Mouse (Mus musculus) gastrocnemius, postnatal 10 days (tissue): ENCODE results near the gene Thada. TPM values are rescaled to one million over a fixed set of nuclear protein-coding genes. Genes with fewer than 3 reads are reported as not detected.

Experiments
- DNase-seq: peaks from one replicate; pipeline ENCODE4 v3.0.0; 2021; ENCODE audit warnings: mixed read lengths
- total RNA-seq, 2 experiments: library from RNA; stranded (reverse); gene quantifications; 2 replicates each; pipeline ENCODE4 v1.2.3; 2021

The Thada gene
- total RNA-seq, 2 experiments from 2014 or later, result 5.9 to 8.4 TPM

DNA sequence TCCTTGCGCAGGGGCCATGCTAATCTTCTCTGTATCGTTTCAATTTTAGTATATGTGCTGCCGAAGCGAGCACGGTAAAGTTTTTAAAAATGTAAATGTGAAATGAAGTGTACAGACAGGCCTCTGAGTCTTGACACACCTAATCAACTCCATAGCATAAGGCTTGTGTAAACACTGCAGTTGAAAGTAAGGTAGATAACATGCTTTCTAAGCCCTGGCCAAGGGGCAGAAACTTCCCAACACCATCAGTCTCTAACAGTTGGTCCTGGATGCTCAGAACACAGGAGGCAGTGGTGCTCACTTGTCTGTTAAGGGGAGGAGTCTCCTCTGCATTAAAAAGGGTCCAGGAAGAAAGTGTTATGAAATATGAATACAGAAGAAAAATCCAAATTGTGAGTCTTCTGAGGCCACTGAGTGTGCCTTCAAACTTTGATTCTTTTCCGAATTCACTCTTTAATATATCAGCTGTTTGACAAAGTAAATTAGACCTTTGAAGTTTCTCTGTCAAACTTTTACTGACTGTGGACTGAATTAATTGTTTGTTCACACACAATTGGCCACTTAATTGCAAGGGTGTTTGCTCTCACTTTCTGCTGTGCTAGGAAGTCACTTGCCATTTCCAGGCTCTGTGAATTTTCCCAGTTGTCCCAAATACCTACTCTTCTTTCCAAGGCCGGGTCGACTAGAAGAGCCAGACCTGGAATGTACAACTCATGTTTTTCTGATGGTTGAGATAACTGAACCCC lies 178.2 kb downstream of the Thada start:
- DNase-seq, result no peak

DNA sequence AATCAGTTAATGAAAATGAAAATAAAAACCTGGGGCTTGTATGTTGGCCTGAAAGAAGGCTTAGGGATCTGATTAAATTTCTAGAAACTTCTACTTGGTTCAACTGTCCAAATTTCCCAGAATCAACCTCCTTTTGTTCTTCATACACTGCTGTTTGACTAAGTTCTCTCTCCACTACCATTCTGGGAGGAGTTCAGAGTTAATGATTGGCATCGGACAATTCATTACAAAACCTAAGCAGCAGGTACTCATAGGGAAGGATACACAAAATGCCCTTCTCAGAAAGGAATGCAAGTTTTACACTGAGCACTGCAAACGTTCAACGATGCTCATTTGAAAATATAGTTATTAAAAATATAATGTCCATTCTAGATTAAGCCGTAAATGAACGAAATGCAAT lies 179.5 kb downstream of the Thada start:
- no peak for DNase-seq

DNA sequence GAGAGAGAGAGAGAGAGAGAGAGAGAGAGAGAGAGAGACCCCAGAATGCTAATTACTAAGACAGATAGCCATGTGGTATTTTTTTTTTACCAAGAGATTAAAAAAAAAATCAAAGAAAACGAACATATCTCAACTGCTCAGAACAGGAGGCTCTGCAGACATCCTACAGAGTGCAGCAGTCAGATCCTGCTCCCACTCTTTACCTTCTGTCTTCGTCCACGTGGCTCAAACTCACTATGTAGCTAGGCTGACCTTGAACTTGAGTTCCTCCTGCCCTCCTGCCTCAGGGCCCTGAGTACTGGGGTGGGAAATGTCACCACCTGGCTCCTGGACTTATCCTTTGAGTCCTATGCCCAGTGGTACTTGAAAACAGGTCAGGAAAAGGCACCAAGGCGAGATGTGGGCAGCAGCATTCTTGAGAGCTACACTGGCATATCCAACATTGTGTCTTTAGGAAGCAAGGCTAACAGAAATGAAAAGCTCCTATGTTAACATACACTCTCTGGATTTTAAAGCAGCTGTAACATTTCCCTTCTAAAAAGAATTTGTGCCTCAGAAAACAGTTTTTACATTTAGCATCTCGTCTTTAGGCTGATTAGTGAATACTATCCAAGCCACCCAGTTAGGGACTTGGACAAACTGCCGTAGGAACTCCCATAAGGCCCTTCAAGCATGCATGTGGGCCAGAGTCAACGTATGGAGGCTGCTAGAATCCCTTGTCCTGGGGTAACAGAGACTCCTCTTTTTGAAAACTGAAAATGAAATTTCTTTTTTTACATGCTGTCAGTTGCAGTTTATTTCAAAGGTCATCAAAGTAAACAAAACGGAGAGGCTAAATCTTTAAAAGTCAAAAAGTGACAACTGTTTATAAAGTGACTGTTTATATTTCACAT lies 183.4 kb downstream of the Thada start:
- DNase-seq, result no peak

DNA sequence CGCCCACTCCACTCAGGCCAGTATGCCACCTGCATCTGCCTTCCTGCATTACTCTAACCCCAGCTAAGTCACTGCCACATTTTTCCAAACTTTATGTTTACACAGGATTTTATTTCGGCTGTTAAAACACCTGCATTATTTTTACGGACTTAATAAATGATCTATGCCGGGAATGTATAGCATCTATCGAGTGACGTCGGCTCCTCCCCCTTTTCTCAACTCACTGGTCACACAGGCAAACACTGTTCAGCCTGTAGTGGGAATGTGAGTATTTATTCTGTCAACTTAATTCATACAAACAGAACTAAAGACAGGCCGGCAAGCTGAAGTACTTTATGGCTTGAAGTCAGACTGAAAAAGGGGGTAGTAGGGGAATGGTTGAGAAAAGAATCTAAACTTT lies 187.0 kb downstream of the Thada start:
- no peak for DNase-seq

DNA sequence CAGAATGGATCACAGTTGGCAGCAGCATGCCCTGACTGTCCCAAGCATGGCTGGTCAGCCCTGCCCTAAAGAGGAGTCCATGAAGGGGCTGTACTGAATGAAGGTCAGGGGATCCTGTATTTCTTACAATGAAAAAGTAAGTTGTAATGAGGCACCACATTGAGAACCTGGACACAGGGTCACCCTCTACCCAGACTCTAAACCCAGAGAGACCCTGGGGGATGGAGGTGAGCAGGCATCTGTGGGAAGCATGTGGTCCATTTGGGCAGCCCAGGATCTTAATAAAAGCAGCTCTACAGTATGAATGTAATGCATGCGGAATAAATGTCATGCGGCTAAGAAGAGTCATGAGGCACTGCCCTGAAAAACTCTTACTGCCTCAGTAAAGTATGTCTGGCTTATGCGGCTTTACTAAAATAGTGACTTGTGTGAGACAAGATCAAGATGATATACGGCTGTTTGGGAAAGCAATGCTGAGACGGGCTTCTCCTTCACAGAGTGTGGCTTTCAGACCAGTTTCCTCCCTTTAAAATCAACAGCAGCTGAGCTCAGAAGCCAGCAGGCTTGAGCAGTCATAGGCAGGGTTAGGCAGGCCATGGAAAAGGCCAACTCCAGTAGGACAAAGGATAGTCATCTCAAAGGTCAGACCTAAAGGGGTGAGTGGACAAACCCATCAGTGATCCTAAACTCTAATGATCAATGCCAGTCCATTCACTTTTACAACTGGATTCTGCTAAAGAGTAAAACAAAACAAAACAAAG lies 187.6 kb downstream of the Thada start:
- DNase-seq, result no peak

DNA sequence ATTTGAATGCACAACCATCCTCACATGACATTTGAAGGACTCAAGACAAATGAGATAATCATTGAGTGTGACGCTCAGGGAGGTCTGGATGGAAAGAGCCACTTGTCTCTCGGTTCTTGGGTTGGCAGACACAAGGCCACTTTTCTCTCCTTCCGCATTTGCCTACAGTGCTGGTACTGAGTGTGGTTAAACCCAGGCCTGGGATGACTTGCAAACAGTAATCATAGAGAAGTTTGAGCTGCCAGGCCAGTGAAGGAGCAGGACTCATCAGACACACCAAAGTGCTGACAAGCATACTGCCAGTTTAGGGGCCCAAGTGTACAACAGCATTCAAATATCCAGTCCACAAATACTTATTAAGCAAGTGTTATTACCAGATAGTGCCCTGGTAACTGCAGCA lies 191.0 kb downstream of the Thada start:
- DNase-seq, result no peak

DNA sequence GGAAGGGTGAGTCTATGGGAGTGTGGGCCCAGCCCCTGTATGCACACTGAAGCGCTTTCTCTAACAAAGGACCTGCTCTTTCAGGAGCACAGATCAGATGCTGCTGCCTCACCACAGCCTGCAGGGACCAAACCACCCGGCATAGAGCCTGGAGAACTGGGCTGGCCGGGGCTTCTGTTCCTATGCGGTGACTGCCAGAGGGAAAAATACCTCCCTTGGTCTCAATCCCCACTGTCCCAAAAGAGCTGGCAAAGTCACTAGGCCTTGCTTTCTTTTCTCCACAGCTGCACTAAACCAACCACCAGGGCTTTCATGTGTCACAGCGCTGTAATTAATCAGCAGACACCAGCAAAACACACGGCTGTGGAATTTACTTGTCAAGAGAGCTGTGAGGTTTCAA lies 191.8 kb downstream of the Thada start:
- DNase-seq, result peak; percentile 24

DNA sequence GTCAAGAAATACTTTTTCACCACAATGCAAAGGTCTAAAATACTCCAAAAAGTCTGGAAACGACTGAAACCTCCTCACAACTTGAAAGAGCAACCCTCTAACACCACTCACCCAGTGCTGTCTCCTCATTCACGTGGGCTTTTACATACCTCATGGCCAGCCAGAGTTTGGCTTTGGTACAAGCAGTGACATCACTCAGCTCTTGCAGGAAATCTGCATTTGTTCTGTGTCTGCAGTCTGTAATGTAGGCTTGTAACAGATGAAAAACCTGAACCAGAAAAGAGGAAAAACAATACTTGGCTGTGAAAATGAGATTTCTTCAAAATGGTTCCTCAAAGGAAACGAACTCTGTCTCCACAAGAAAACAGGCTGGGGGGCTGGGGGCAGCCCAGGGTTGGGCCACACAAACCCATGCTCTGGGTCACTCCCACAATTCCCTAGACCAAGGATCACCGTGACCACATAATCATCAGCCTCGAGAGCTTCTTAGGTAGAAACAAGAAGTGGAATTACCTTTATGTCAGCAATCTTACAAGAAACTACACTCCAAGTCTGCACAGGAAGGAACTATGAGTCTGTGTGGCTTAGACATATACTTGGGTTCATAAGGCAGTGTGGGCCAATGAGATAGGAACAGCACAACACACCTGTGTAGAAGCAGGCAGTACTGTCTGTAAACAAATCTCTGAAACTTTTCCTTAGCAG lies 193.3 kb downstream of the Thada start:
- no peak for DNase-seq

DNA sequence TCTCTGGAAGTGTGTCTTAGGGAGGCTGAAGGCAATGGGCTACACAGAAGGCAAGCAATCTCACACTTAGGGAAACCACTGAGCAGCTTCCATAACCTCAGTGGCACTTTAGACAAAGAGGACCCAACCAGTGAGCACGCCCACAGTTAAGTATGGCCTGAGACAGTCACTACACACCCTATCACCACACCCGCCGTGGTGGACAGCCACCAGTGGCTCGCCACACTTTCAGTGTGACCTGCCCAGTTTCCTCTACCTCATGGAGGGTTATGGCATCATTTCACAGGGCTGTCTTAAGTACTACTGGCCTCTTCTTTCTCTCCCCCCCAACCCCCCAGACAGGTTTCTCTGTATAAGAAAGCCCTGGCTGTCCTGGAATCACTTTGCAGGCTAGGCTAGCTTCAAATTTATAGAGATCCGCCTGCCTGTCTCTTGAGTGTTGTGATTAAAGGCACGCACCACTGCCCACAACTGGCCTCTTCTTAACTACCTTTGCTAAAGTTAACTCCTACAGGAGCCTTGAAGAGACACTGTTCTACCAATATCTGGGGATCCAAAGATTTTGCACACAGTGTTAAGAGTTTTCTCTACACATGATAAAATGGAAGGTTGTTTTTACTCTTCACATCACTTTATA lies 194.3 kb downstream of the Thada start:
- no peak for DNase-seq

DNA sequence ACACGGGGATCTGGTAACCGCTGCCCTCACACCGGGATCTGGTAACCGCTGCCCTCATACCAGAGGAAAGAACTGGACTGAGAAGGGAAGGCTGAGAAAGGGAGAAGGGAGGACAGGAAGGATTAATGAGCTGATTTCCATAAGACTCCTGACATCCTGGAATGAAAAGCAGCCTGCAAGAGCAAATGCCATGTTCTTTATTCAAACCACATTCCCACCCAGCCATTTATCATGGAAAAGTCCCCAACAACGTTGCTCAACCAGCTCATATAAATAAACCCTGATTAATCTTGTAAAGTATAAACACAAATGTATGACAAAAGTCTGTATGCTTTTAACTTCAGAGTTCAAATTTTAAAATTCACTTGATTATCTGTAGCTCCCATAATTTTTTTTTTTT lies 196.3 kb downstream of the Thada start:
- no peak for DNase-seq

DNA sequence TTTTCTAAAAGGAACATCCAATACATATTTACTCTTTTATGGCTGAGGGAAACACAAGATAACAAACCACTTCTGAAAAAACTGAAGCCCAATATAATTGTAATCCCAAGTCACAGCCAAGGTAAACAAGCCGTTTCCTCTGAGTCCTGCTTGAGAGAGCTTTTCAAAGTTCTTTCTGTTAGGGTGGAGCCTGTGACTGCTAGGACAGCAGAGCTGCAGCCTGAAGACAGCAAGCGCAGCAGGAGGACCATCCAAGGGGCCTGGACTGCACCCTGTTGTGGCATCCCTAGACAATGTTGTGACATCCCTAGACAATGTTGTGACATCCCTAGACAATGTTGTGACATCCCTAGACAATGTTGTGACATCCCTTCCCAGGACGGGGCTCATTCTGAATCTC lies 197.6 kb downstream of the Thada start:
- no peak for DNase-seq

DNA sequence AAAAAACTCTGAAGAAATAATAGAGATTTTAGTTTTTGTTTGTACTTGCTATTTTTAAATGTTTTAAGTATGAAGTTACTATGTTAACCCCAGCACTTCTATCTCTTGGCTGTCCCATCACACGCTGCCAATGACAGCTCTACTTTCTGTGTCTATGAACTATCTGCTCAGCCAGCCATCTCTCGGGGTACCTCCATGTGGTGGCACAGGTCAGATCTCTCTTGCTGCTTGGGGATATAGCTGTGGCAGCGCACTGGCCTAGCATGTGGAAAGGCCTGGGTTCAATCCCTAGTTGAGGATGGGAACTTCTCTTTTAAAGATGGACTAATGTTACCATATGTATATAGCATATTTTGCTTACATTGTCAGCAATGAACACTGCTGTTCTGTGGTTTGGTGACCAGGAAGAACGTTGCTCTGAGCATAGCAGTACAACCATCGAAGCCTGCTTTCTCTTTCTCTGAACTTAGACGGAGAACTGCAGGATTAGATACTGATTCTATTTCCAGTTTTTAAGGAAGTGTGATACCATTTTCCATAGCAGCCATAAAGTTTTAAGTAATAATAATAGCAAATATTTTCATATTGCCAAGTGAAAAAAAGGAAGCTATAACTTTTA lies 198.4 kb downstream of the Thada start:
- no peak for DNase-seq

DNA sequence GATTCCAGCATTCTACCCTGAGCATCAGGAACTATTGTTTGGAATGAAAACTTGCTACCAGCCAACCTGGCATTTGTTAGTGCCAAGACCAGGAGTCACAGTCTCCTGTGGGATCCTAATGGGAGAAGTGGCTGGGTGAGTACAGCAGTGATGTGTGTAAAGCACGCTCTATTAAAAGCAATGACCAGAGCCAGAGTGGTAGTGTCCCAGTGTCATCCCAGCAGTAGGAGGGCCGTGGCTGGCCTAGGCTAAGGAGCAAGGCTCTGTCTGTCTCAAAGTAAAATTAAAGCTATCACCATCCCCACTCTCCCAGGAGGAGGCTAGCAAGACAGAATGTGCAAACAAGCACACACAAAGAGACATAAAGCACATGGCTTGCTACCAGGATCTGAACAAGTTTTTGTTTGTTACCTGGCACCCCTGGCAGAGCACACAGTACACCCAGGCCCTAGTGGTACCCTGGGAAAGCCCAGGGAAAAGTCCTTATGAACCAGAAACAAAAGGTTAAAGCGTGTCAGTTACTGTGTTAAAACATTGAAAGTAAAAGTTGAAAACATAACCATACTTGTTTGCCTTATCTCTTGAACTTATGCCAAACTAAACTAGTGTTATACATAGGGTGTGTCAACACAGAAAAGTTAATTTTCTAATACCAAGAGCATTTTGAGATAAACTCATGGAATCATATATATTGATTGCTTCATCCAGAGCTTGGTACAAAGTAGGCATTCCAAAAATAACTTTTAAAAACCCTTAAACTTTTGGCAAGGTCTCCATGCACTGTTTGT lies 199.7 kb downstream of the Thada start:
- DNase-seq, result no peak

DNA sequence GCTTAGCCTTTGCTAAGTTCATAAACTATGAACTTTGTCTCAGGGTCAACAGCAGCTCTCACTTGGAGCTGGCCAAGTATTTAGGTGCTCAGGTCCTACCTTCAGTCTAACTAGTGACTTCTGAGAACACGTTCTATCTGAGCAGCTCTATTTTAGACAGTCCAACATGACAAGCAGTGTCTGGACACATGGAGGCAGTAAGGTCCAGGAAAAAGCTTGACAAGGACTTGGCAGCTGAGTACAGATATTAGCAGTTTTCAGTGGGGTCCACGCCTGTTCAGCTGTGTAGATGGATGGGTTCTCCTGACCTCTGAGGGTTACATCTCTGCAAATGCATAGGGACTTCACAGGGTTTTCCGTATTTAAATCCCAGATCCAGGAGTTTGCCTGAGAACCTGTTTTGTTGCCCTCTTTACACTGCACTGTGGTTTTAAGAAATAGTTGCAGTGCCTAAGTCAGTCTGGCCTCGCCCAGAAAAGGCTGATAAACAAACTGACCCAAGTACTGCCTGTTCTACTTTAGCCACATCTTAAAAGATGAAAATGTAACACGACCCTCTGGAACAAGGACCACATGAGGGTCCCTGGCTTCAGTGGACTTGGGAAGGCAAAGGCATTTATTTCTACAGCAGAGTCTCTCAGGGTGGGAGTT lies 200.4 kb downstream of the Thada start:
- no peak for DNase-seq

DNA sequence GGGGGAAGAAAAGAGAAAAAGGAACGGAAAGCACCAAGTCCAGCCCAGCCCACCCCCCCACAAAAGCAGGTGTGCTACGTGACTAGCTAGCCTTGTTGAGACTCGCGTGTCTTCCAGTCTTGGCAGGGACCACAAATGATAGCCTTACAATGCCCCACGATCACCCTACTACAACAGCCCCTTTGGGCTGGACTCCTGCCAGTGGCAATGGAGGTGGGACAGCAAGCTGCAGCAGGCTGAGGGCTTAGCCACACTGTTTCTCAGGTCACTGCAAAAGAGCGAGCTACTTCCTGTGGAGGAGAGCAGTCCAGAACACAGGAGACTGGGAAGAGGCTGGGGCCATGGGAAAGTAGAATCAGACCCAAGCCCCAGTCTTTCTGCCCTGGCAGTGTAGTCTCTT lies 201.7 kb downstream of the Thada start:
- DNase-seq, result no peak

DNA sequence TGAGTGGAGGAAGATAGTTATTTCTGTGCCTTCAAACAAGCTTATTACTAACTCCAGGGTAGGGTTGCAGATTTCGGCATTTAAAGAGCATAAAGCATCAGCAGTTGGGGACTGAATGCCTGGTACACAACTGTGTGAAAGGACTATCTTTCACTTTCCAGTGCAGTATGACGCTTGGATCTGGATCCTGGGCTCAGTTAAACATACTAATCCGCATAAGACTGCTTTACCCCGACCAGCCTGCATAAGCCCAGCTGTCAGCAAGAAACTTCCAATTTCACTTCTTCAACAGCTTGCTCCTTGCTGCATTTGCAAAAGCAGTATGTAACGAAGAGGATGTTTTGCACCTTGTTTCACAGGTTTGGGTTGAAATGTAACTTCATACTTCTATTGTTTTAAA lies 202.4 kb downstream of the Thada start:
- DNase-seq, result no peak

DNA sequence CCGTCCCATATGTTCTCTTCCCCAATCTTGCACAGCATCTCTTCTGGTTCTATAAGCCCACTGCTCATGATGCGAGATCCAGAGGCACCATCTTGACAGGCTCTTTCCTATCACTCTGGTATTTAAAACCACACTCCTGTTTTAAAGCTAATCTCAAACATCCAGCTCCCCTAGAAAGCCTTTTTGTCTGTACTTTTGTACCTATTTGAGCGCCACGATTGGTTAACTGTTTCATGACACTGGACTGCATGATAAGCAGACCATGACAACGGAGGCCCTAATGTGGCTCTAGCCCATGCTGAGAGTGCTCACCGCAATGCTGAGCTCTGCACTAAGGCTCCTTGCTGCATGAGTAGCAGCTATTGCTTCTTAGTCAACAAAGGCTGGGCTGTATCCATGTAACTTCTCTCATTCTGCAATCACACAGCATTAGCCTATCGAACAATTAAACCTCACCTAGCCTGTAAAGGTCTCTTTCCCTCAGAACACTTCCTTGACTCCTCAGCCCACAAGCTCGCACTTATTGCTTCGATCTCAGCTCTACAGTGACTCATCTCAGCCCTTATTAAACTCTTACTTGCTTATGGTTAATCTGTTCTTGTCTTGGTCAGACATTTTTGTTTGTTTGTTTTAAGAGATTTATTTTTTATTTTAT lies 203.6 kb downstream of the Thada start:
- DNase-seq, result no peak

DNA sequence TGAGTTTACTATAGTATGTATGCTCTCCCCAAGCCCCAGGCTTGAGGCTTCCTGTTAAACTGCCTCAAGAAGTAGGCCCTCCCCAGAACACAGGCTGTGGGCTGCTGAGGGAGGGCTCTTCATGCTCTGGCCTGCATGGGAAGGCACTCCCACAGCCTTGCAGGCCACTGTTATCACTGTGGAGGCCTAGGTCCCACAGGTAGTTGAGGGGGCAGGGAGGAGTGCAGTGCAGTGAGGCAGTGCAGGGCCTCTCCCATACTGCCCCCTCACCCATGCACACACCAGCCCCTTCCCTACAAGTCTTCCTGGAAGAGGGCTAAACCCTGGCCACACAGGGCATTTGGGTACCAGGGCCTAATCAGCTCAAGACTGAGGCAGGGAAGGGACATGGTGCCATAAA lies 205.0 kb downstream of the Thada start:
- DNase-seq, result no peak

DNA sequence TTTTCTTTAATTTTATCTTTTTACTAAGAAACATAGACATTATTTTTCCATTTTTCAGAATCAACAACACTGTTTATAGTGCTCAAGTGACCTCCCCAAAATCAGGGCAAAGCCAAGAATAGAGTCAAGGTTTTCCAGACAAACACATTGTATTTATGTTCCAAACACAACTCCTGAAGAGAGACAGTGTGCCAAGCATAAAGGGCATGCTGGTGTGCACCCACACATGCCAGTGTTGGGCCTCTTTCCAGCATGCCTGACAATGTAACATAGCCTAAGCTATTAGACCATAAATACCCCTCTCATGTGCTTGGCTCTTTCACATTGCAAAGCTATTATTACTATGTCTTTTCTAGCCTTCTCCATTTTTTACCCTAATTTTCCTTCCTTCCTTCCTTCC lies 205.8 kb downstream of the Thada start:
- DNase-seq, result no peak
